Mouse (Mus musculus) stomach, postnatal 0 days (tissue): ENCODE measurements around the gene Fam122c.

ENCODE experiments used
- CTCF ChIP-seq: IDR thresholded peaks from 2 replicates; pipeline ENCODE4 v1.5.1; 2016; ENCODE audit warnings: antibody characterized with exemption, low read depth, mild to moderate bottlenecking, moderate library complexity
- EP300 ChIP-seq: optimal IDR thresholded peaks from 2 replicates; pipeline ENCODE3; 2016; ENCODE audit warnings: antibody characterized with exemption

DNA sequence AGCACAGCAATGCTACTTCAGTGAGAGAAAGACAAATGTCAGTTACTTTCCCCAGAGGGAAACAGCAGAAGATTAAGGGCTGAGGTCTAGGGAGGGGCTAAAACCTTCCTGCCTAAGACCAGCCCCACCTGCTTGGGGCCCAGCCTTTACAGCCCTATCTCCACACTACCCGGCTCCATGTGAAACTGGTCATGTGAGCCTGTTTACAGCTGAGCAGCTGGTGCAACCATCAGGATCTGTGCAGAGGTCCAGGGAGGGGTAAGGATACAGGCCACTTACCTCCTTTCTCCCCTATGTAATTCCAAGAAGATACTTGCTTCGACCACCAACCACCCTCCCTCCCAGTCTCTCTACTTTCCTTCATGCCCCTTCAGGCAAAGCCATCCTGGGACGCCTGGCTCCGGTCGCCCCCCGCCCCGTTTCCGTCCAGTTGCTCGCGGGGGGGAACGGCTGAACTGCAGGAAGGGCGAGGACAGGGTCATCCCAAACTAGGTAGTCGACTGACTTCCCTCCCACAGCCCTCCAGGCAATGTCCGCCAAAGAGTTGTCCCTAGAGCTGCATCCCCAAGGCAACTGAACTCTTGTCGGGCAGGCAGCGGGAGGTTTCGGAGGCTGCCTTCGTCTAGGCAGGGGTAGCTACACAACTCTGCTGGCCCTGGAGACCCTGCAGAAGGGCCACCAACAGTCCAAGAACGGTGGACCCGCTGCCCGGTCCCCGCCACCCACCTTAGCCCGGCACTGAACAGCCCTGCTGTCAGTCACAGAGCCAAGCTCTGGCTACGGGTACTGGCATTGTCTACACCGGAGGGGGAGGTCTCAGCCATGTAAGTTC is 96.5 kb downstream of the Fam122c start:
- no peak for TF ChIP-seq CTCF
- TF ChIP-seq EP300, result no peak
